Mouse (Mus musculus) heart, adult 2 months (tissue): ENCODE measurements around the gene Maml1. TPM values are rescaled to one million over a fixed set of nuclear protein-coding genes. Genes with fewer than 3 reads are reported as not detected.
A peak's percentile ranks its signal among the peaks of the same experiment; 100 is the strongest.

Experiments used
- DNase-seq, 2 experiments: peaks; one replicate each; pipeline ENCODE4 v3.0.0; 2021
- H3K27ac ChIP-seq: fragments of 200-600 bp; 2 replicates; pipeline ENCODE4 v1.8.1; 2022
- H3K27me3 ChIP-seq: fragments of 200-500 bp; 2 replicates; pipeline ENCODE4 v1.6.1; 2012; ENCODE audit warnings: mild to moderate bottlenecking, low read length, inconsistent platforms, mixed read lengths; ENCODE audit not compliant: control insufficient read depth, insufficient read depth
- H3K36me3 ChIP-seq: fragments of 200-500 bp; 2 replicates; pipeline ENCODE4 v1.6.1; 2012; ENCODE audit warnings: low read length, inconsistent platforms; ENCODE audit not compliant: control insufficient read depth, insufficient read depth
- H3K4me1 ChIP-seq: fragments of 200-500 bp; 2 replicates; pipeline ENCODE4 v1.6.1; 2011; ENCODE audit warnings: low read length; ENCODE audit not compliant: control insufficient read depth, insufficient read depth
- H3K4me3 ChIP-seq: fragments of 200-600 bp; 2 replicates; pipeline ENCODE4 v1.8.1; 2022
- H3K79me2 ChIP-seq: fragments of 200-500 bp; replicated peaks from 2 replicates; pipeline ENCODE4 v1.6.1; 2012; ENCODE audit warnings: mild to moderate bottlenecking, inconsistent platforms, low read length, moderate library complexity, mixed read lengths; ENCODE audit not compliant: control insufficient read depth, insufficient read depth
- H3K9ac ChIP-seq: fragments of 200-500 bp; 2 replicates; pipeline ENCODE4 v1.6.1; 2012; ENCODE audit warnings: low read depth, mild to moderate bottlenecking, control low read depth, inconsistent platforms, low read length, mixed read lengths
- CTCF ChIP-seq: fragments of 200-600 bp; IDR thresholded peaks from 2 replicates; pipeline ENCODE4 v1.8.1; 2022; ENCODE audit warnings: antibody characterized with exemption, mild to moderate bottlenecking, moderate library complexity
- EP300 ChIP-seq: fragments of 200-500 bp; IDR thresholded peaks from 2 replicates; pipeline ENCODE4 v1.6.1; 2011; ENCODE audit warnings: low read depth, low read length, control low read depth; ENCODE audit not compliant: insufficient read depth
- POLR2A ChIP-seq: fragments of 200-500 bp; IDR thresholded peaks from 2 replicates; pipeline ENCODE4 v1.6.1; 2011; ENCODE audit warnings: mild to moderate bottlenecking, low read depth, low read length, control low read depth; ENCODE audit not compliant: insufficient read depth
- WGBS: fragments of 180-500 bp; shearing (Covaris S2); methylation state at CpG from one replicate; pipeline ENCODE4 v1.1.7; 2018; 5-methylcytosine and 5-hydroxymethylcytosine counted together
- intact Hi-C: fragments of 180-260 bp; cut with DNase I; formaldehyde crosslinking; loops from one replicate; pipeline ENCODE4 v1.15.1; 2025
- polyA plus RNA-seq: library from polyadenylated mRNA; depleted of rRNA; stranded (reverse); fragments of >200 nt; gene quantifications from 2 replicates; pipeline ENCODE4 v1.2.3, GENCODE M21; 2012
- total RNA-seq, 2 experiments: library from RNA; stranded (reverse); gene quantifications; 2 replicates each; pipeline ENCODE4 v1.2.3; 2021

Maml1 gene
- total and polyA plus RNA-seq, 3 experiments = 6.6 to 10.7 (median 9.7) TPM

GRCm38 (mm10) chr11:50286428-50286827 is 5.7 kb downstream of the Maml1 start:
- H3K27ac ChIP-seq = no peak overlapping the region; the same call in 1 of the 2 replicates

DNA sequence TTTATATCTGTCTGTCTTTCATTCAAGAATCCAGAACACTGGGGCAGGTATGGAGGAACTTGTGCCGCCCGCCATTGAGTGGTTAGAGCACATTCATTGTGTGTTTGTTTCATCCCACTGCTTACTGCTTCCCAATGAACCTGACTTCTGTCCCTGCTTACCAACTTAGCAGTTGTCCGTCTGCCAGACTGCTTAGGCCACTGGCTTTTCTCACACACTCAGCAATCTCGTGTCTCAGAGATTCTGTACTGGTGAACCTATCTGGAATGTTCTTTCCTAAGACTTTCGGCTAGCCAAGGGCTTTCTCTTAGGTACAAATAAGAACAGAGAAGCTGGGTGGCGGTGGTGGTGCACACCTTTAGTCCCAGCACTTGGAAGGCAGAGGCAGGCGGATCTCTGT is 6.4 kb downstream of the Maml1 start:
- Histone ChIP-seq H3K4me3 (no peak overlapping the region), H3K27me3 (no peaks in the 10 kb centered on the region), H3K79me2 (peaks cover 15% of the 10 kb centered on the region), H3K9ac (no peak overlapping the region), H3K36me3 (peaks cover 18% of the 10 kb centered on the region), H3K4me1 (peaks cover 19% of the 10 kb centered on the region), H3K27ac (peak overlapping the region; percentile 20)
- TF ChIP-seq EP300 = no peak
- no peak for TF ChIP-seq POLR2A
- TF ChIP-seq CTCF = no peak
- intact Hi-C loops = no loop called here
- 76% methylated on average over 7 of the region's 7 CpGs for WGBS
- DNase-seq = peak in 1 of 2 experiments; percentile 35

More at GRCm38 (mm10) chr11:50286428-50286827, 5.7 kb downstream of the Maml1 start:
- peaks cover 18% of the 10 kb centered on the region for H3K36me3 ChIP-seq
- no peak overlapping the region for H3K9ac ChIP-seq
- DNase-seq = no peak
- intact Hi-C loops = no loop called here
- H3K4me1 ChIP-seq = peaks cover 19% of the 10 kb centered on the region
- H3K4me3 ChIP-seq = no peak overlapping the region
- no peaks in the 10 kb centered on the region for H3K27me3 ChIP-seq
- peaks cover 15% of the 10 kb centered on the region for H3K79me2 ChIP-seq
- WGBS = 67% methylated on average over 1 of the region's 1 CpGs
- no peak for TF ChIP-seq EP300
- no peak for TF ChIP-seq CTCF
- no peak for TF ChIP-seq POLR2A

DNA sequence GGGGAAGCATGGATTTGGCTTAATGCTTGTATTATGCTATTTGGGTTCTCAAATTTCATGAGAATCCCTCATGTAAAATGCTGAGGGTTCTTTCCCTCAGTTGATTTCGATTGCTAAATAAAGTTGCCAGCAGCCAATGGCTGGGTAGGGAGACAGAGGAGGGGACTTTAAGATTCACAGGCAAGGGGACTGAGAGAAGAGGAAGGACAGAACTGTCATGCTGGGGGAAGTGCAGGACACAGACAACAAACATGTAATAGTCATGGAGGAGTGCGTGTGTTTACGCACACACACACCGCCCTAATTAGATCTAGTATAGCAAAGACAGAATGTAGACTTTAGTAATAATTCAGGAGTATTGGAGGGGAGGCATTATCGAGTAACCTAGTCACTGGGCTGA is 6.8 kb downstream of the Maml1 start:
- DNase-seq = no peak
- peak overlapping the region; percentile 20; the same call in 1 of the 2 replicates for H3K27ac ChIP-seq
- H3K79me2 ChIP-seq = peaks cover 15% of the 10 kb centered on the region
- no peak overlapping the region for H3K4me3 ChIP-seq
- H3K36me3 ChIP-seq = peaks cover 17% of the 10 kb centered on the region
- intact Hi-C loops = no loop called here
- H3K9ac ChIP-seq = no peak overlapping the region
- 89% methylated on average over 5 of the region's 5 CpGs for WGBS
- H3K27me3 ChIP-seq = no peaks in the 10 kb centered on the region
- H3K4me1 ChIP-seq = peaks cover 17% of the 10 kb centered on the region
- TF ChIP-seq EP300 (no peak), CTCF (no peak), POLR2A (no peak)

GRCm38 (mm10) chr11:50280053-50280452 is 12.1 kb downstream of the Maml1 start:
- WGBS = 79% methylated on average over 1 of the region's 1 CpGs
- no peak for DNase-seq
- H3K36me3 ChIP-seq = no peaks in the 10 kb centered on the region; the same call in 1 of the 2 replicates
- intact Hi-C loops = no loop called here
- H3K27me3 ChIP-seq = no peaks in the 10 kb centered on the region
- H3K4me3 ChIP-seq = no peak overlapping the region
- no peak for TF ChIP-seq CTCF
- TF ChIP-seq POLR2A = no peak
- TF ChIP-seq EP300 = no peak
- no peak overlapping the region for H3K27ac ChIP-seq
- no peak overlapping the region for H3K9ac ChIP-seq
- peaks cover 11% of the 10 kb centered on the region for H3K4me1 ChIP-seq
- peaks cover 4% of the 10 kb centered on the region for H3K79me2 ChIP-seq

GRCm38 (mm10) chr11:50279005-50279404 is 13.1 kb downstream of the Maml1 start:
- H3K4me3 ChIP-seq = no peak overlapping the region
- H3K27ac ChIP-seq = no peak overlapping the region
- 75% methylated on average over 4 of the region's 4 CpGs for WGBS
- H3K79me2 ChIP-seq = peaks cover 4% of the 10 kb centered on the region
- peaks cover 9% of the 10 kb centered on the region for H3K4me1 ChIP-seq
- H3K9ac ChIP-seq = no peak overlapping the region
- H3K36me3 ChIP-seq = peaks cover 5% of the 10 kb centered on the region; the same call in 1 of the 2 replicates
- TF ChIP-seq EP300 (no peak), CTCF (no peak), POLR2A (no peak)
- no peak for DNase-seq
- intact Hi-C loops = no loop called here
- no peaks in the 10 kb centered on the region for H3K27me3 ChIP-seq

DNA sequence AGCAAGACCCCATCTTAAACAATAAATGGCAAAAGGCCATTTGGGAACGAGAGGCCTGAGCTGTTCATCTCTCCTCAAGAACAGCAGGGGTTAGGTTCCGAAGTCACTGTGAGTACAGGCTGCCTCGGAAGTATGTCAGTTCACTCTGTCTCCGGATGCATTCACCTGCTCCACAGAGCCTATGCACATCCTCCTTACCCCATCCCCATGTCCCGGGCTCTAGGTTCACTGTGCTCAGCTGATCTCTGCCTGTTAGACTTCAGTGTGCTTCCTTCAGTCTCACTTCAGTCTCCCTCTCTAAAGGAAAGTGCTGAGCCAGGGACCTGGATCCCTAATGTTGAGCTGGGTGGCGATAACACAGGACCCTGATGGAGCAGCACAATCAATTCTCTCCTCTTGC is 14.4 kb downstream of the Maml1 start:
- H3K27ac ChIP-seq = no peak overlapping the region
- 87% methylated on average over 6 of the region's 6 CpGs for WGBS
- TF ChIP-seq EP300 = no peak
- no peak for TF ChIP-seq POLR2A
- TF ChIP-seq CTCF = no peak

More for the DNA sequence above, 14.4 kb downstream of the Maml1 start:
- DNase-seq = no peak
- Histone ChIP-seq H3K79me2 (peaks cover 4% of the 10 kb centered on the region), H3K36me3 (peaks cover 8% of the 10 kb centered on the region), H3K4me1 (peaks cover 11% of the 10 kb centered on the region), H3K27me3 (no peaks in the 10 kb centered on the region), H3K4me3 (no peak overlapping the region), H3K9ac (no peak overlapping the region)
- intact Hi-C loops = no loop called here
